Mouse (Mus musculus) myocyte (in vitro differentiated cells): ENCODE data around the gene Stom.

Experiments
- CEBPB ChIP-seq: IDR thresholded peaks from 2 replicates; pipeline ENCODE4 v1.6.1; 2011; ENCODE audit warnings: mild to moderate bottlenecking, moderate library complexity; ENCODE audit not compliant: poor library complexity, insufficient read depth, severe bottlenecking
- POLR2A ChIP-seq: IDR thresholded peaks from one replicate; pipeline ENCODE4 v1.6.1; 2011; ENCODE audit warnings: low read depth, mild to moderate bottlenecking, control low read depth, moderate library complexity; ENCODE audit not compliant: insufficient read length
- POLR2AphosphoS2 ChIP-seq: IDR thresholded peaks from one replicate; pipeline ENCODE4 v1.6.1; 2011; ENCODE audit warnings: low read depth, control low read depth; ENCODE audit not compliant: insufficient read length

GRCm38 (mm10) chr2:35385441-35385871, 48.7 kb upstream of the Stom start:
- no peak for TF ChIP-seq POLR2A
- no peak for TF ChIP-seq POLR2AphosphoS2
- no peak for TF ChIP-seq CEBPB
